Mouse (Mus musculus) midbrain, embryonic 16.5 days (tissue): ENCODE results near the gene Gm10282. TPM values are rescaled to one million over a fixed set of nuclear protein-coding genes. Genes with fewer than 3 reads are reported as not detected.

ENCODE experiments used
- ATAC-seq: fragments of 200-750 bp; cut with Nextera tagmentation; 2 replicates; pipeline ENCODE4 v1.8.0; 2017; ENCODE audit warnings: moderate TSS enrichment
- H3K27ac ChIP-seq: fragments of 300-500 bp; sonication (generic); 2 replicates; pipeline ENCODE4 v1.5.1; 2014; ENCODE audit warnings: mild to moderate bottlenecking, low read length, mixed read lengths
- H3K27me3 ChIP-seq: fragments of 300-500 bp; sonication (generic); 2 replicates; pipeline ENCODE4 v1.6.1; 2014; ENCODE audit warnings: low read depth, low read length, mixed read lengths; ENCODE audit not compliant: control insufficient read depth, insufficient read depth
- H3K36me3 ChIP-seq: fragments of 300-500 bp; sonication (generic); 2 replicates; pipeline ENCODE4 v1.6.1; 2014; ENCODE audit warnings: mild to moderate bottlenecking, low read length, moderate library complexity, mixed read lengths; ENCODE audit not compliant: control insufficient read depth, insufficient read depth
- H3K4me1 ChIP-seq: fragments of 300-500 bp; sonication (generic); 2 replicates; pipeline ENCODE4 v1.6.1; 2014; ENCODE audit warnings: mild to moderate bottlenecking, low read length, mixed read lengths; ENCODE audit not compliant: control insufficient read depth, insufficient read depth
- H3K4me2 ChIP-seq: fragments of 300-500 bp; sonication (generic); 2 replicates; pipeline ENCODE4 v1.6.1; 2014; ENCODE audit warnings: mild to moderate bottlenecking, low read length, mixed read lengths
- H3K4me3 ChIP-seq: fragments of 300-500 bp; sonication (generic); 2 replicates; pipeline ENCODE4 v1.5.1; 2014; ENCODE audit warnings: low read depth, mild to moderate bottlenecking, low read length, moderate library complexity, mixed read lengths
- H3K9ac ChIP-seq: fragments of 300-500 bp; sonication (generic); 2 replicates; pipeline ENCODE4 v1.6.1; 2014; ENCODE audit warnings: low read depth, low read length, mixed read lengths
- H3K9me3 ChIP-seq: fragments of 300-500 bp; sonication (generic); replicated peaks from 2 replicates; pipeline ENCODE4 v1.6.1; 2014; ENCODE audit warnings: mild to moderate bottlenecking, low read length, mixed read lengths; ENCODE audit not compliant: control insufficient read depth, poor library complexity, severe bottlenecking
- WGBS: fragments of 180-500 bp; shearing (Covaris S2); extraction: QIAGEN DNeasy Blood & Tissue Kit; methylation state at CpG from one replicate; pipeline ENCODE4 v1.1.7; 2014; 5-methylcytosine and 5-hydroxymethylcytosine counted together
- polyA plus RNA-seq: library from polyadenylated mRNA; unstranded; fragments of >200 nt; fragmentation: Nextera tagmentation; extraction: Ambion mirVana; gene quantifications from 2 replicates; pipeline ENCODE4 v1.2.1, GENCODE M21; 2015

Gm10282 gene
- polyA plus RNA-seq, 1 experiment from 2014 or later: 9.7 TPM

GRCm38 (mm10) chr8:72347553-72347952 lies 42.5 kb upstream of the Gm10282 start:
- 100% methylated on average over 1 of the region's 1 CpGs for WGBS
- H3K36me3 ChIP-seq: peaks cover 18% of the 10 kb centered on the region

GRCm38 (mm10) chr8:72343725-72344124 lies 38.7 kb upstream of the Gm10282 start:
- H3K4me2 ChIP-seq: no peak overlapping the region
- no peak overlapping the region for H3K27ac ChIP-seq
- H3K27me3 ChIP-seq: no peaks in the 10 kb centered on the region
- peaks cover 33% of the 10 kb centered on the region for H3K36me3 ChIP-seq
- no peak overlapping the region for H3K9ac ChIP-seq
- no peak overlapping the region for H3K4me3 ChIP-seq
- no peaks in the 10 kb centered on the region for H3K4me1 ChIP-seq
- ATAC-seq: no peak
- WGBS: 89% methylated on average over 4 of the region's 4 CpGs
- H3K9me3 ChIP-seq: no peaks in the 10 kb centered on the region

More at GRCm38 (mm10) chr8:72347553-72347952, 42.5 kb upstream of the Gm10282 start:
- H3K9ac ChIP-seq: no peak overlapping the region
- H3K27me3 ChIP-seq: no peaks in the 10 kb centered on the region
- H3K4me2 ChIP-seq: no peak overlapping the region
- no peak for ATAC-seq
- H3K27ac ChIP-seq: no peak overlapping the region
- no peaks in the 10 kb centered on the region for H3K4me1 ChIP-seq
- no peak overlapping the region for H3K4me3 ChIP-seq
- no peaks in the 10 kb centered on the region for H3K9me3 ChIP-seq

DNA sequence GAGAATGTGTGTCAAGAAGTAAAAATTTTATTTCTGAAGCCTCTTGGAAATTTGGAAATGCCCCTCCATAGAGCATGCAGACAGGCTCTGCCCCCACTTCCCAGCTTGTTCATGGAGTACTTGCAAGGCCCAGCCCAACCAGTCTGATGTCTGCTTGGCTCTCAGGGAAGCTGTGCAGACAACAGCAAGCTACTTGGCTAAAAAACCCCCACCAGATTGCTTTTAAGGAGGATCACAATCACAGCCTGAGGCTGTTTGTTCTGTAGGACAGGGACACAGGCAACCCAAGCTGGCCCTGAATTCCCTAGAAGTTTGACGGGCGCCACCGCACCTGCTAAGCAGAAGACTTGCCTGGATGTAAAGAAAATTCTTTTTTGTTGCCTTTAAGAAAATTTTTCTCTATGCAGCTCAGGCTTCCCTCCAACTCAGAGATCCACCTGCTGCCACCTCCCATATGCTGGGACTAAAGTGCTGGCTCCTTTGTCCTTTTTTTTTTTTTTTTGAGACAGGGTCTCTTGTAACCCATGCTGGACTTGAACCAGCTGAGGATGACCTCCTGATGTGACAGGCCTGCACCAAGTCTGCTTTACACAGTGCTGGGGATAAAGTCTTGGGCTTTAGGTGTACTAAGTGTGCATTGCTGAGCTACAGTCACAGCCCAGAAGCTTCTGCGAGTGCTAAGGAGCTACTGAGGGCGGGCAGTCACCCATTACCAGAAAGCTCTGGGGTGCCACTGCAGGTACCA lies 37.7 kb upstream of the Gm10282 start:
- Histone ChIP-seq H3K4me2 (no peak overlapping the region), H3K36me3 (peaks cover 39% of the 10 kb centered on the region), H3K9me3 (no peaks in the 10 kb centered on the region), H3K4me3 (no peak overlapping the region), H3K9ac (no peak overlapping the region), H3K27me3 (no peaks in the 10 kb centered on the region), H3K4me1 (no peaks in the 10 kb centered on the region), H3K27ac (no peak overlapping the region)
- ATAC-seq: no peak
- 96% methylated on average over 5 of the region's 5 CpGs for WGBS

GRCm38 (mm10) chr8:72337034-72337433 lies 32.0 kb upstream of the Gm10282 start:
- Histone ChIP-seq H3K4me2 (no peak overlapping the region), H3K9me3 (no peaks in the 10 kb centered on the region), H3K4me1 (no peaks in the 10 kb centered on the region), H3K36me3 (peaks cover 35% of the 10 kb centered on the region), H3K9ac (no peak overlapping the region), H3K4me3 (no peak overlapping the region), H3K27me3 (no peaks in the 10 kb centered on the region), H3K27ac (no peak overlapping the region)
- no peak for ATAC-seq

DNA sequence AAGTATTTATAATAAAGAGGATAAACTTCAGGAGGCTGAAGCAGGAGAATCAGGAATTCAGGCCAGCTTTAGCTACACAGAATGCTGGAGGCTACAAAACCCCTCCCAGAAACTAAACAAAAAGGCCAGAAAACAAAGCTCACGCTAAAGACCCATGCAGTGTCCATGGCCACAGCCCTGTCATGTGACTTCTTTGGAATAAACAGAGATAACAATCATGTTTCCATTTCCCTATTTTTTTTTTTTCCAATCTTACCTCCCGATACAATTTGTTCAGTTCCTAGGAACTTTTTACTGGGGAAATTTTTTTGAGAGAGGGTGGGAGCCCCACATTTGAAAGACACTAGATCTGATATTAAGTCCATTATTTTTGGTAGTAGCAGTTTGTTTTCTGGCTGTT lies 31.2 kb upstream of the Gm10282 start:
- Histone ChIP-seq H3K9me3 (no peaks in the 10 kb centered on the region), H3K27ac (no peak overlapping the region), H3K4me2 (no peak overlapping the region), H3K27me3 (no peaks in the 10 kb centered on the region), H3K4me1 (no peaks in the 10 kb centered on the region), H3K9ac (no peak overlapping the region), H3K4me3 (no peak overlapping the region), H3K36me3 (peaks cover 29% of the 10 kb centered on the region)
- 90% methylated on average over 2 of the region's 2 CpGs for WGBS
- no peak for ATAC-seq

GRCm38 (mm10) chr8:72334144-72334641 lies 29.1 kb upstream of the Gm10282 start:
- ATAC-seq: no peak
- Histone ChIP-seq H3K9me3 (no peaks in the 10 kb centered on the region), H3K4me3 (no peak overlapping the region), H3K36me3 (peaks cover 20% of the 10 kb centered on the region), H3K27me3 (no peaks in the 10 kb centered on the region), H3K27ac (no peak overlapping the region), H3K9ac (no peak overlapping the region), H3K4me2 (no peak overlapping the region), H3K4me1 (no peaks in the 10 kb centered on the region)
- 71% methylated on average over 4 of the region's 4 CpGs for WGBS

- H3K4me1 ChIP-seq: no peaks in the 10 kb centered on the region
- H3K36me3 ChIP-seq: peaks cover 15% of the 10 kb centered on the region
- H3K9me3 ChIP-seq: no peaks in the 10 kb centered on the region
- no peaks in the 10 kb centered on the region for H3K27me3 ChIP-seq
- WGBS: 51% methylated on average over 3 of the region's 3 CpGs
- no peak overlapping the region for H3K4me3 ChIP-seq
- no peak for ATAC-seq
- no peak overlapping the region for H3K27ac ChIP-seq
- H3K4me2 ChIP-seq: no peak overlapping the region
- no peak overlapping the region for H3K9ac ChIP-seq
These were observed 28.5 kb upstream of the Gm10282 start for GRCm38 (mm10) chr8:72333429-72334143.

DNA sequence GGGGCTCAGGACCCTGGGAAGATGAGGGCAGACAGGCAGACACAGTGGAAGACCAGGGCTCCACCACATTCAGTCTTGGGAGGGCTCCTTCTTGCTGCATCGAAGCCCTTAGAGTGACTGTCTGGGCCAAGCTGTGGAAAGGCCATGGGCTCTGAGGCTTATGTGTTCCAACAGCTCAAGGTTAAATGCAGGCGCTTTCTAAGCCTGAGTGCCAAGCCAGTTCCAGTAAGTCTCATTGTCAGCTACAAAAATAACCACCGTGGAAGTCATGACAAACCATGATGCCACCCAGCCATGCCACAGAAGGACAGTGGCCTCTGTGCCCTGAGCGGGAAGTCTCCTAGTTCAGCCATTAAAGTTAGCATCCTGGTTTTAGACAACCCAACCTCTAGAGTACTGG lies 26.6 kb upstream of the Gm10282 start:
- H3K9me3 ChIP-seq: no peaks in the 10 kb centered on the region
- ATAC-seq: no peak
- H3K4me3 ChIP-seq: no peak overlapping the region
- no peak overlapping the region for H3K9ac ChIP-seq
- H3K36me3 ChIP-seq: peaks cover 7% of the 10 kb centered on the region
- WGBS: 88% methylated on average over 4 of the region's 4 CpGs
- no peak overlapping the region for H3K4me2 ChIP-seq
- no peak overlapping the region for H3K27ac ChIP-seq
- H3K4me1 ChIP-seq: no peaks in the 10 kb centered on the region
- no peaks in the 10 kb centered on the region for H3K27me3 ChIP-seq

DNA sequence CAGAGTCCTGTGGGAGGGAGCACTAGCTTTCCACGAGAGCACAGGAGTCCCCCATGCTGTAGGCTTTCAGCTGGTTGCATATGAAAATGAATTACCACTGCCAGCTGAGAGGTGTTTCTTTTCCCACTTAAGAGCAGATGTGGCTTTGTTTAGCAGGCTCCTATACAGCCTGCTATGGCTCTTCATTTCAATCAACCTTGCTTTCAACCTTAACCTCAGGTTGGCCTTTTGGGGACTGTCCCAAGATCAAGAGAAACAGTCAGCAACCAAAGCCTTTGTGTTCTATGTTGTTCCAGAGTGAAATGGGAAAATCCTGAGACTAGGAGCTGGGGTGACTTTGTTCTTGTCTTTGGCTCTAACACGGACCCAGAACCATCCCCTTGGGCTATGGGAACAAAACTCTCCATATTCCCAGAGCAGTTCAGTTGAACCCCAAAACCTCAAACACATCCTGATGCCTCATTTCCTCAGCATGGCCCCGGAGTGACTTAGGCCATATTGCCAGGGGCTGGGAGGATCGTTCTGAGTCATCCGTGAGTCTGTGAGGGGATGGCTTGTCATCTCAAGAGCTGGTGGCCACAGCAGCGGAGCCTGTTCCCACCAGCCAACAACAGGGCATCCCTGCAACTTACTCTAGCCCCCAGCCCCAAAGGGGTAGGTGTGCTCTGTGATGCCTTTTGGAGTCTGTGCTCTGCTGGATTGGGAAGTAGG lies 25.9 kb upstream of the Gm10282 start:
- H3K27me3 ChIP-seq: no peaks in the 10 kb centered on the region
- ATAC-seq: no peak
- H3K27ac ChIP-seq: no peak overlapping the region
- H3K4me2 ChIP-seq: no peak overlapping the region
- 90% methylated on average over 6 of the region's 6 CpGs for WGBS
- no peak overlapping the region for H3K9ac ChIP-seq
- H3K4me1 ChIP-seq: no peaks in the 10 kb centered on the region
- peaks cover 7% of the 10 kb centered on the region for H3K36me3 ChIP-seq
- no peaks in the 10 kb centered on the region for H3K9me3 ChIP-seq
- no peak overlapping the region for H3K4me3 ChIP-seq
